10 mouse cellular contexts compared by ENCODE assay signal in genomic region chr2:70389162-70389561, GRCm38 (mm10).
"Had no signal": no experiment of that assay in that cellular context is flagged by ENCODE, and none has a peak within 500 bp of the region (broad histone marks: within the 10 kb centered on the region; RNA-seq: fewer than 3 reads in every experiment).

No protein-coding gene starts in this region.

- H3K4me3 ChIP-seq: layer of hippocampus, adult 2 months; limb, embryonic 12.5 days; liver, embryonic 13.5 days had no signal

- H3K27me3 ChIP-seq: liver, embryonic 13.5 days had no signal

- H3K36me3 ChIP-seq: limb, embryonic 12.5 days; liver, embryonic 13.5 days had no signal

- DNase-seq: liver; liver, embryonic 13.5 days; liver, postnatal 0 days; lung, postnatal 36 days; right cerebral cortex, adult 18-20 months; right cerebral cortex, postnatal 25 days; thymus, postnatal 36 days had no signal

- H3K9me3 ChIP-seq: limb, embryonic 12.5 days; liver, embryonic 13.5 days had no signal

- H3K4me2 ChIP-seq: liver, embryonic 13.5 days had no signal

- ATAC-seq: liver, postnatal 0 days; lung, postnatal 0 days had no signal

- H3K9ac ChIP-seq: limb, embryonic 12.5 days; liver, embryonic 13.5 days; liver, postnatal 0 days had no signal

- H3K27ac ChIP-seq: layer of hippocampus, adult 2 months; limb, embryonic 12.5 days; liver, embryonic 13.5 days had no signal

- H3K4me1 ChIP-seq: liver, embryonic 13.5 days had no signal
